Mouse (Mus musculus) adrenal gland (tissue): ENCODE results near the gene Zbtb45.

Experiments used
- intact Hi-C: fragments of 180-260 bp; cut with DNase I; formaldehyde crosslinking; loops from one replicate; pipeline ENCODE4 v1.15.1; 2025

Gene Zbtb45

DNA sequence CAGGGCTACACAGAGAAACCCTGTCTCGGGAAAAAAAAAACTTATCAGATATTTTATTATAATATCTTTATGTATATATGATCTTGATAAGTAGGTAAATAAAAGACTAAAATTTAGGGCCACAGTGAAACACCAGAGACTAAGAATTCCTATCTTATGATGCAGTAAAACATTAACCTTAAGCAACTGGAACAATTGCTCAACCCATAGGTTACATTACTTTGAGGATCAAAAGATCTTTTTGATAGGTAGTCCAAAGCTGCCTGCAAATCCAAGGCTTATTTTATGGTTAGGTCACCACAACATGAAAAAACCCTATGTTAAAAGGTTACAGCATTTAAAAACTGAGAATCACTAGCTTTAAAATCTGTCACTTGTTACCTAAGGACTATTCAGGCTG lies 8.2 kb downstream of the Zbtb45 start:
- intact Hi-C loops, result no loop called here

DNA sequence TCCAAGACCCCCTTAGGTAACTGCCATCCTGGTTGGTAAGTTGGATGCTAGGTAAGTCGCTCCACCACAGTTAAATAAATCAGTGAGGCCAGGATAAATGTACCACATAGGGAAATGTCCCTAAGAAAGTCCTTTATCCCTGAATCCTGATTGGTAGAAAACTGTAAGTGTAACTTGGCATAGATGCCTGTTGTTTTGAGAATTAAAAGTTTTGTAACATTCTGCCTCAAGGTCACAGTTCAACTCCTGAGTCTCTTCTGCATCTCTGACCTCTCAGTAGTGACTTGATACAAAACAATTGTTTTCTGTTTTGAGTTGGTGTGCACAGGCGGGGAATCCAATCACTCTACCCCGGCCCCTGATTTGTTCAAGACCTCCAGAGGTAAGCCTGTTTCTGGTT lies 11.0 kb downstream of the Zbtb45 start, which contains the start of gene Trim28:
Trim28 (plus strand) TSS at position 264 of the 400 bp plus-strand sequence.
- intact Hi-C loops, result no loop called here

DNA sequence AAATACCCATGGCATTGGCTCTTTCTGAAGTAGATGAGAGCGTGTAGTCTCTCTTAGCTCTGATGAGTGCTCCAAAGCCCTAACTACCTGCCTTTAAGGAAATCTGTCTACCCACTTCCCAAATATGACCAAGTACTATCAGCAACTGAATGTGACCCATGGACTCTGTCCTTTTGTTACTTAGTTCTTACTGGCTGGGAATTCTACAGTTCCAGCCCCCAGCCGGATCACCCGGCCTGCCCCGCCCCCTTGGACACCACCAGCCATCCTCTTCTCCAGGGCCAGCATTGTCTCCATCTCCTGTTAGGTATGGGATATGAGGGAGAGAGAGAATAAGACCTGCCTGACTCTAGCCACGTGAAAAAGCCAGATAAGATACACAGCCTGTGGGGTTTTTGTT lies 11.8 kb downstream of the Zbtb45 start, which contains the start of gene Slc27a5:
Slc27a5 (minus strand) TSS at position 140 of the 400 bp plus-strand sequence.
- intact Hi-C loops, result no loop called here

DNA sequence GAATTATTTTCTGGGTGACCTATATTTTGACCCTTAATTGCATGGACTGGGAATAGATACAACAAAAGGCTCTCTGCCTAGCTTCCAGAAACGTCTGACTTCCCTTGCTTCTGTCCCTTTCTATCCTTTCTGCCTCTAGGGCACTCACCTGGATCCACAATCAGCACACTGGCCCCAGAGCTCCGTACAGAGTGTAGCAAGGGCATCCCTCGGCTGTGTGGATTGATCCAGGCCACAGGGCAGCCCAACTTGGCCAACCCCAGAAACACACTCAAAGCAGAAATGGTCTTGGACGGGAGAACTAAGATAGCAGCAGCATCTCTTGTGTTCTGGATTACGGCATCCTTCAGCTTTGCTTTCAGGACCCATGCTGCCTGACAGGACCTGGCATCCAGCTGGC lies 12.6 kb downstream of the Zbtb45 start:
- intact Hi-C loops, result no loop called here

DNA sequence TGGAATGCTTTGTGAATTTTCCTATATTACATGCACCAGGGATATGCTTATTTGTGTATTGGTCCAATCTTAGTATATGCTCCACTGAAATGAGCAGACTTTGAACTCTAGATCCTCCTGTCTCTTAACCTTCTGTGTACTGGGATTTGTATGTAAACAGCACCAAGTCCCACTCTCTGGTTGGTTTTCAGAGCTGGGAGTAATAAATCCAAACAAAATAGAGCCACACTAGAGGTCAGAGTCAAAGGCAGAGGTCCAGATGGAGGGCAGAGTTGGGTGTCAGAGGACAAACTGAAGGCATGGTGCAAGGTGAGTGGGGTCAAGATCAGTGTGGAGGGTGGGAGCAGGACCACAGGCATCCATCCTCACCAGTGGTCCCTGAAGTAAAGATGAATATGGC lies 14.0 kb downstream of the Zbtb45 start:
- intact Hi-C loops, result no loop called here

DNA sequence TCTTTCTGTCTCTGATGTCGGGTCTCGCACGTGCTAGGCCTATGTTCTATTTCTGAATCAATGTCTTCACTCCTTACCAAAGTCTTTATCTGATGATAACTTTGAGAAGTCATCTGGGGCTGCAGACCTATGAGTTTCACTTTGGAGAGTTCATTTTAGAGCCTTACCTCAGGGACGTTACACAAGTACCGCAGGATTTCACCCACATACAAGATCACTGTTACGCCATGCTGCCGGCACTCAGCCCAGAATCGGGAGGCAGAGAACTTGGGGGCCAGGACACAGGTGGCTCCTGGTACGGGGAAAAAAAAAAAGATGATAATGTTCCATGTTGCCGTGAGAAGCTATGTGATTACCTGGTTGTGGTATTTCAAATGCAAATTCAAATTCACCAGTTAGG lies 16.7 kb downstream of the Zbtb45 start:
- intact Hi-C loops, result no loop called here

DNA sequence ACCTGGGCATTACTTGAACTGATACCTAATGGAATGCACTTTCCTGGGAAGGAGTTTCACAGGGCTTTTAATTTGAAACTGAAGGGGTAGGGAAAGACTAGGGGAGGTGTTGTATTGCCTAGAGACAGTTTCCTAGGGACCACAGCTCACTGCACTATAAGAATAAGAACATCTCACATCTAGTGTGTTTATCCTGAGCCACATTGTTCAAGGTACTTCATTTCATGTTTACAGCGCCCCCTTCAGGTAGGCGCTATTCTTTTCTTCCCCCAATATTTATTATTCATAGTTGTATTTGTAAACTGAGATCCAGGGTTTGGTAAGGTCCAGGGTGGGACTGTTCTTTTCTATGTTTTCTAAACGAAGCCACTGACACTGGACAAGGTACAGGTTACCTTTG lies 17.6 kb downstream of the Zbtb45 start:
- intact Hi-C loops, result no loop called here

DNA sequence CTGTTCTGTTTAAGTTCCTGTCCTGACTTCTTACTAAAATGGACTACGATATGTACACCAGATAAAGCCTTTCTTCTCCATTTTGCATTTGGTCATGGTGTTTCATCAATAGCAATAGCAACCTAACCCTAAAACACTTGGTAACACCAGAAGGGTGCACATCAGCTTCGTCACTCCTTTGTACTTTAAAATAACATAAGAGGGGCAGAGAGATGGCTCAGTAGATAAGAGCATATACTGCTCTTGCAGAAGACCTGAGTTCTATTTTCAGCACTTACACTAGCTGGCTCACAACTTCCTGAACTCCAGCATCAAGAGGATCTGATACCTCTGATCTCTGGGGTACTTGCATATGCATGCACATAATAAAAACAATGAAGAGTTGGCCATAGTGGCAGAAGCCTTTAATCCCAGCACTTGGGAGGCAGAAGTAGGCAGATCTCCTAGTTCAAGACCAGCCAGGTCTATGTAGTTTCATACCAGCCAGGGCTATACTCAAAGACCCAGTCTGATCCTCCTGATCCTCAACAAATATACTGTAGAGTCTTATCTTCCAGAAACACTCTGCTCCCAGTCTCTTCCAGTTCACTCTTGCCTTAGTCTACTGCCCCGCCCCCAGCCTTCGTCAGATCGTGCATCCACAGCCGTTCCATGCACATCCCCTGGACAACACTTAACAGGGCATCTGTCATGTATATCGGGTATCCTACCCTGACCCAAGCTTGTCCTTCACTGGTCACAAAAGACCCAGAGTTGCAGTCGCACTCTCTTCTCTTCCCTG lies 22.2 kb downstream of the Zbtb45 start:
- intact Hi-C loops, result no loop called here

DNA sequence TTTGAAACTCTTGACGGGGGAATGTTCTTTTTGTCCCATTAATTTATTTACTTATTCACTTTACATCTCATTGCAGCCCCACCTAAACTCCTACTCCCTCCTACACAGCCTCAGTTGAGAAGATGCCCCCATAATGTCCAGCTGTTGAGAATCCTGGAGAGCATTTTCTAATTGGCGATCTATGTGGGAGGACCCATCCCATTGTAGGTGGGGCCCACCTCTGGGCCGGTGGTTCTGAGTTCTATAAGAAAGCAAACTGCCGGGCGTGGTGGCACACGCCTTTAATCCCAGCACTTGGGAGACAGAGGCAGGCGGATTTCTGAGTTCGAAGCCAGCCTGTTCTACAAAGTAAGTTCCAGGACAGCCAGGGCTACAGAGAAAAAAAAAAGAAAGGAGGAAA lies 22.9 kb downstream of the Zbtb45 start:
- intact Hi-C loops, result no loop called here

DNA sequence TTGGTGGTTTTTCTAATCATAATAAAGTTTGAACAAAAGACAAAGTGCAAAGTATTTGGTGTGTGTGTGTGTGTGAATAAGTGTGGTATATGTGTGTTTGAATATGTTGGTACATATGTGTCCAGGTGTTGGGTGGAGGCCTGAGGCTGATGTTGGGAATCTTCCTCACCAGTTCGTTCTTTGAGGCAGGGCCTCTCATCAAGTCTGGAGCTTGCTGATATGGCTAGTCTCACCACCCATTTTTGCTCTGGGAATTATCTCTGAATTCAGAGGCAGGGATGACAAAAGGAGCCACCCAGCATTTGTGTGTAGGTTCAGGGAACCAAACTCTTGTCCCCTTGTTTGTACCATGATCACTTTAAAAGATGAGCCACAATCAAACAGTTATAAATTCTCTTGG lies 24.1 kb downstream of the Zbtb45 start:
- intact Hi-C loops, result no loop called here

DNA sequence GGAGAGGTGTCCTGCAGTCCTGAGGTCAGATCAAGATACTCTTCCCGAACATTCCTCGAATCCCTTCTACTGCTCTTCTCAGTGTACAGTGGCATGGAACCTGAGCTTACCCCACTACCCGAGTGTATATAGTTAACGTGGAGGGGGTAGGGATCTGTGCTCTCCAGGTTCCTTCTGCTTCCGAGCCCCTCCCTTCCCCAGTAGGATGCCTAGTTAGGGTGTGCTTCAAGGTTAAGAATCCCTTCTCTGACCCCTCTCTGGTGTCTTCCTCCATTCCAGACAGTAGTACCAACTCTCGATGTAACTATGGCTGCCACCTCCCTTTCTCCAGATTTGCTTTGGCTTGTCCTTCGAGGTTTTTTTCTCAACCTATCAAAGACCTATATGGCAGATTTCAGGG lies 29.5 kb downstream of the Zbtb45 start:
- intact Hi-C loops, result loop anchor here (5.0 kb wide), 1 partner anchor 53 kb away; the partner anchor contains the start of gene Rnf225

DNA sequence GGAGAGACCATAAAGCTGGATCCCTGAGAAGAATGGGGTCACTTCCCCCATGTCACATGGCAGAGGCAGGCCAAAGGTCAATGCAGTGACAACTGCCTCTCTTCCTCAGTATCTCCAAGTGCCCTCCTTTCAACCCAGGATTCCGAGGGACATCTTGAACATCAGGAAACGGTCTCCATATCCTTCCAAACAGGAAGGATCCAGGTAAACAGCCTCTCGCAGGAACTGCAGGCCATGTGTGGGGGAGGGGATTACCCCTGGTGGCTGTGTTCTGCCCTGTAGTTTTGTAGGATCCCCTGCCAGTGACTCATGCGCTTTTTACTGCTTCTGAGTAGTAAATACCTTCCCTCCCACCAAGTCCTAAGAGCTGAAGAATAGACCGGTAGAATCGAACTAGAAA lies 30.1 kb downstream of the Zbtb45 start:
- intact Hi-C loops, result loop anchor here (5.0 kb wide), 1 partner anchor 52 kb away; the partner anchor contains the start of gene Rnf225

DNA sequence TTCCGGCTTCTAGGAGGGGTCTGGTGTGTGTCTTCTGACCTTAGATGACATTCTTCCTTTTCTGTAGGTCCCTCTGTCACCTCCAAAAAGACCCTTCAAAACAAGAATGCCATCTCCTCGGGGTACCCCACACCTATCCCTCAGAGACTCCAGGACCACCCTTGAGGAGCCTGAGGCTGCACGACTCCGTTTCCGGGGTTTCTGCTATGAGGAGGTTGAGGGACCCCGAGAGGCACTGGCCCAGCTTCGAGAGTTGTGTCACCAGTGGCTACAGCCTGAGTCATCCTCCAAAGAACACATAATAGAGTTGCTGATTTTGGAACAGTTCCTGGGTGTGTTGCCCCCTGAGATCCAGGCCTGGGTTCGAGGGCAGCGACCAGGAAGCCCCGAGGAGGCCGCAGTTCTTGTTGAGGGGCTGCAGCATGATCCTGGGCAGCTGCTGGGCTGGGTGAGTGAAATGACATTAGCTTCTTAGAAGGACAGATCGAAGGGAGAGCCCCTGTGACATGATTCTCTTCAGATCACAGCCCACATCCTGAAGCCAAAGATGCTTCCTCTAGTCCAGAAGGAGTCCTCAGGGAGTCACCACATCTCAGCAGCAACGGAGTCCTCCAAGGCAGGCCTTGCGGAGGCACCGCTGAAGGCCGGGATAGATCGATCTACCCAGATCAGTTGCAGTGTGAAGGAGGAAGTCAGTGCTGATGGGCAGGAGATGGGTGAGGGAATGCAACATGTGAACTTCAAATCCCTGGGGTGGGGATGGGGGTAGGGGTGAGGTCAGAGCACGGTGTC lies 30.7 kb downstream of the Zbtb45 start:
- intact Hi-C loops, result no loop called here

DNA sequence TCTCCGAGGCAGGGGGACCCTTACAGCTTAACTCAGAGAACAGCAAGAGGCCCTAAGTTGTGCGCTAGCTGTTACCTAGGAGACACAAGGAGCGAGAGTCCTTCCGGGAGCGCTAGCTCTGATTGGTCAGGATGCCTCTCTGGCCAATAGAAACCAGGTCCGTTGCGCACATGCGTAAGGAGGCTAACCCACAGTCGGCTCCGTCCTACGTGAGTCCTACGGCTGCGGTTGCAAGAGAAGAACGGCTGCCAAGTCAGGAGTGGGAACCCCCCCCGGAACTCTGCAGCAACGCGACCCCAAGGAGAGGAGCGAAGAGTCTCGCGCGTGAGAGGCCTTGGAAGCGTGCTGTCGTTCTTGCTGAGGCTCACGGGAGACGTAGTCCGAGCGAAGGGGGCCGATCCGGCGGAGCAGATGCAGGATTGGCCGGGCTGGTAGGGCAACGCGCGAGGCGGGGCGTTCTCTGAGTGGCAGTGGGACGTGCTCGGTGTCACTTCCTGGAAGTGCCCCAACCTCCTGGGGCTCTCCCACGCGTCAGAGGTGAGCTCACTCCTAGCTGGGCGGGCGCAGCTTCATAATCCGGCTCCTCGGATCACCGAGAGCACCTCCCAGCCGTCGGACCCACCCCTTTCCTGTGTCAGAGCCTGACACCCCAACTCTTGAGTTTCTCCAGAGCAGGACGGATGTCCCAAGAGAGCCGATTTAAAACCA lies 32.0 kb downstream of the Zbtb45 start, which contains the start of gene Zfp446:
Zfp446 (plus strand) TSS at position 167 of the 708 bp plus-strand sequence.
- intact Hi-C loops, result no loop called here

DNA sequence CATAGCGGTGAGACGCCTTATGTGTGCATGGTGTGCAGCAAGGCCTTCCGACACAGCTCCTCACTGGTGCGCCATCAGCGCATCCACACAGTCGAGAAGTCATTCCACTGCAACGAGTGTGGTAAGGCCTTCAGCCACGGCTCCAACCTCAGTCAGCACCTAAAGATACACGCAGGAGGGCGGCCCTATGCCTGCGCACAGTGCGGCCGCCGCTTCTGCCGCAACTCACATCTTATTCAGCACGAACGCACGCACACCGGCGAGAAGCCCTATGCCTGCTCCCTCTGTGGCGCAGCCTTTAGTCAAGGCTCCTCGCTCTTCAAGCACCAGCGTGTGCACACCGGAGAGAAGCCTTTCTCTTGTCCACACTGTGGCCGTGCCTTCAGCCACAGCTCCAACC lies 38.9 kb downstream of the Zbtb45 start:
- intact Hi-C loops, result no loop called here

DNA sequence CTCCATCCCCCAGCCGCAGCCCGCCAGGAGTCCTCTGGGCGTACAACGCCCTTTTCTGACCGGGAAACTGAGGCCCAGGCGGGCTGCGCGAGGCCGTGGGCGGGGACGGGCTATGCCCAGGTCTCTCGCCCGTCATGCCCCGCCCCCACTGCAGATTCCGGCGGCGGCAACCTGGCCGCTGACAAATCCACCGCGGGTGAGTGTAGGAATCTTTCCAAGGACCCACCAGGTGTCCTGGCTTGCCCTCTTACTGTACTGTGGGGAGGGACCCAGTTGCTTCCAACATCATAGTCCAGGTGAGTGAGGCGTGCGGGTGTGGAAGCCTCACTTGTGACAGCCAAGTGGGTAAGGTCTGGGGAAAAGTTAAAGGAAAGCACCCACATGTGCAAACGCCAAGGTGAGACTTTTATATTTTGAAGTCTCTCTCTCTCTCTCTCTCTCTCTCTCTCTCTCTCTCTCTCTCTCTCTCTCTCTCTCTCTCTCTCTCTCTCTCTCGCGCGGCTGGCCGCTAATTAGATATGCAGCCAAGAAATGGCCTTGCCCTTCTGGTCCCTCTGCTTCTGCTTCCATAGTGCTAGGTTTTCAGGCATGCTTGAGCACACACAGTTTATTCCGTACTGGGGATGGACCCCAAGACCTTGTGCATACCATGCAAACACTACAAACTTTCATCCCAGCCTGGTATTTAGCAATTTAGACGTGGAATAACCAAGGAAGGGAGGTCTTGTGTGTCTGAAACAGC lies 43.6 kb downstream of the Zbtb45 start:
- intact Hi-C loops, result no loop called here

DNA sequence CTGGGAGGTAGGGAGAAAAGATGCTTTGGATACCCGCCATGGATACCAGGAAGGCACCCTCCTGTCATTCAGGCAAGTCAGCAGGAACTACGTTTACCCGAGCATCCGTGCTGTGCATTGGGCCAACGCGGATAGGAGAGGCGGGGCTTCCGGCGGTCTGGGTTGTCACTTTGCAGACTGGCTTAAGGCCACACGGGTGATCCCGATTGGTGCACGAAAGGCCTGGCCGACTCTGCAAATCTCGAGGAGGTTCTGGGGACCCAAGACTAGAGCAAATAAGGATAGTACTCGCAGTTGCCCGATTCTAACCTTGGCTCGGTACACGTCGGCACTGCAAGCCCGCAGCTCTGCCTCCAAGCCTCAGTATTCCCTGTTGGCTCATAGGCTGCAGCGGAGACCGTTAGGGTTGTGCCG lies 44.1 kb downstream of the Zbtb45 start, which contains the start of gene Zfp324:
Zfp324 (plus strand) TSS at position 161 of the 414 bp plus-strand sequence.
- intact Hi-C loops, result no loop called here

DNA sequence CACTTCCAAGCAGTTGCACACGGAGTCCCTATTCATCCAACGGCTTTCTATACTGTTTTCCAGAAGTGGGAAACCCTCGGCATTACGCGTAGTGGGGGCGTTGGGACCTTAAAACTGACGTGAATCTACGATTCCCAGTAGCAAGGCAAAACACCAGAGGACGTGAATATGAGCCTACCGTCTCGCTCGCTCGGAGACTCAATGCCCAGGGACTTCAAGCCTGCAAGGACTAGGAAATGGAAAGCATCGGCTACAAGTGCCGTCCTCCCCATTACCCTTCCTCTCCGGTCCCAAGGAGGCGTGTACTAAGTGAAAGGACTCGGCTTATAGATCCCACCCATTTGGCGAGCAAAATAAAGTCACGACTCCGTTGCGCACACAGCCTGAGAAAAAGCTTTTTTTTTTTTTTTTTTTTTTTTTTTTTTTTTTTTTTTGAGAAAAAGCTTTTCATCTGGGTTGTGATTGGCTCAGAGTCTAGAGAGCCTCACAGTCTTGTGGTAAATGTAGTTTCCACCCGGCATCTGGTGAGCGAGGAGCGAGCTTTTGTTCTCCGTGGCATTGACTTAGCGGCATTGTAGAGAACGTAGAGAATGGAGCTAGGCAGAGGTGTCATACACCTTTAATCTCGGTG lies 48.2 kb downstream of the Zbtb45 start:
- intact Hi-C loops, result no loop called here

DNA sequence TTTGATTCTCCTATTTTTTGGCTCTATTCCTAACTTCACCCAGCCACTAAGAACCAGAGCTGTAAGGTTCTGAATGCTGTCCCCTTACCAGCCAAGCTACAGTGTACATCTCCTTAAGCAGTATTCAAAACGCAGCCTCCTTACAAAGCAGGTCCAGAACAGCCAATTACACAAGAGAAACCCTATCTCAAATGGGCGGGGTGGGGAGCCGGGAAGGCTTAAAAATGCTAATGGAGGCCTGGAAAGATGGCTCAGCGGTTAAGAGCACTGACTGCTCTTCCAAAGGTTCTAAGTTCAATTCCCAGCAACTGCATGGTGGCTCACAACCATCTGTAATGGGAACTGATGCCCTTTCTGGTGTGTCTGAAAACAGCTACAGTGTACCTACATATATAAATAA lies 50.1 kb downstream of the Zbtb45 start:
- intact Hi-C loops, result no loop called here

DNA sequence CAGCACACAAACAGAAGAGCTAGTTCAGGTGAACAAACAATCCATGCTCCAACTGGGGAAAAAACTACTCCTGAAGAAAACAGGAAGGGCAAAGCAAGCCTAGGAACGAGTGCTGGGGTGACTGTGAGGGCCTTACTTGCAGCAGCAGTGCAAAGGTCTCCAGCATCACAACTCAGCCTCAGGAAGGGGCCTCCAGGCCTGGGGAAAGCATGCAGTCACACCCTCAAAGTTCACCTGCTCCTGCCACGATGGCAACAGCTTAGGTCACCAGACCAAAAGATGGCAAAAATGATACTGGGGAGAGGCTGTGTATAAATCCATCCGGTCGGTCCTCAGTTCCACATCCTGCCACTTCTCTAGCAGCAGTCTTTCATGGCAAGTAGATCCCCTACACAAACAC lies 50.9 kb downstream of the Zbtb45 start:
- intact Hi-C loops, result no loop called here
